Mouse (Mus musculus) kidney, adult 11 months (tissue): ENCODE measurements around the gene Olfr169.
"Not testable (repeated sequence)": the region's sequence is repeated elsewhere in the genome, so short reads cannot be mapped to it uniquely, and the experiment has no call there.

Source experiments
- DNase-seq: peaks from one replicate; pipeline ENCODE4 v3.0.0; 2022

Olfr169 gene

GRCm38 (mm10) chr16:19571709-19572108 is at the start of gene Olfr169:
Gene Olfr169, minus strand, starts transcription at chr16:19571809.
- DNase-seq, result not testable (repeated sequence)

GRCm38 (mm10) chr16:19611782-19612181 is 40.2 kb upstream of the Olfr169 start, which contains the start of gene Olfr170:
Gene Olfr170, minus strand, starts transcription at chr16:19611882.
- DNase-seq, result not testable (repeated sequence)

- no peak for DNase-seq
These were observed 31.6 kb upstream of the Olfr169 start for GRCm38 (mm10) chr16:19603166-19603565.

GRCm38 (mm10) chr16:19553429-19553828 is 18.2 kb downstream of the Olfr169 start:
- DNase-seq, result not testable (repeated sequence)

GRCm38 (mm10) chr16:19552246-19552645 is 19.4 kb downstream of the Olfr169 start:
- DNase-seq, result peak; percentile 9

GRCm38 (mm10) chr16:19535455-19535854 is 36.2 kb downstream of the Olfr169 start, which contains the start of gene Olfr168:
Gene Olfr168, minus strand, starts transcription at chr16:19535555.
- no peak for DNase-seq

GRCm38 (mm10) chr16:19522166-19522565 is 49.4 kb downstream of the Olfr169 start, which contains the start of gene Olfr167:
Gene Olfr167, minus strand, starts transcription at chr16:19522266.
- no peak for DNase-seq
